8 mouse cellular contexts compared by ENCODE assay signal in the genomic region with DNA sequence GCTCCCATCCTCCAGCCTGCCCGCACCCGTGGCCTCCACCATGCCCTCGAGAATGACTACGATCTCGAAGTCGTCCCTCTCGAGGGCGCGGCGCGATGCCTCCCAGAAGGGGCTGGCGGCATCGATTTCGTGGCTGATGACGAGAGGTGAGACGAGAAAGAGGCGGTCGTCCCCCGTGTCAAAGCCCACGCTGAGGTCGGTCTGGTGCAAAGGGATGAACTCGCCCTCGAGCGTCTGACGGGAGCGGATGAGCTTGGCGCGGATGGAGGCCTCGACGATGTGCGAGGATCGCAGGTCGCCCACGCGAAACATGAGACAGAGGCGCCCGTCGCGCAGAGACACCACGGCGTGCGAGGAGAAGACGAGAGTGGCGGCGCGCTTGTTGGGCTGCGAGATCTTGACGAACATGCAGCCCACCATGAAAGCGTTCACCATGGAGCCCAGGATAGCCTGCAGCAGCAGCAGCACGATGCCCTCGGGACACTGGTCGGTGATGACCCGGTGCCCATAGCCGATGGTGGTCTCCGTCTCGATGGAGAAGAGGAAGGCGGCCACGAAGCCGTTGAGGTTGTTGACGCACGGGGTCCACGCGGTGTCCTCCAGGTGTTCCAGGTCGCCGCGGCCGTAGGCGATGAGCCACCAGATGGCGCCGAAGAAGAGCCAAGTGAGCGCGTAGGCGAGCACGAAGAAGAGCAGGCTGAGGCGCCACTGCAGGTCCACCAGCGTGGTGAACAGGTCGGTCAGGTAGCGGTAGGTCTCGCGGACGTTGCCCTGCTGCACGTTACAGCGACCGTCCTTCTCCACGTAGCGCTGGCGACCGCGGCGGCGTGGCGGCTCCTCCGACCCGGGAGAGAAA. TPM values are rescaled to one million over a fixed set of nuclear protein-coding genes. Genes with fewer than 3 reads are reported as not detected.
DNase-seq lines count a peak whose midpoint lies in the region; ATAC-seq and TF ChIP-seq lines count a peak whose summit lies in the region.

No protein-coding gene starts in this region.

- H3K4me3 ChIP-seq in heart, adult 2 months, result peak overlapping the region; percentile 41
- H3K4me3 ChIP-seq in intestine, postnatal 0 days (ENCODE audit: low read depth, low read length), result peak overlapping the region; percentile 40
- H3K4me3 ChIP-seq in liver, embryonic 13.5 days (replicated peaks), result peak overlapping the region; percentile 41
- peak overlapping the region; percentile 38 for H3K4me3 ChIP-seq in stomach, postnatal 0 days (ENCODE audit: low read depth, low read length)

- peak; percentile 61 for ATAC-seq in intestine, postnatal 0 days
- ATAC-seq in liver, embryonic 13.5 days (ENCODE audit: low read depth), result 0 out of 2 replicates have a peak, but pooled peaks have one; percentile 24
- peak; percentile 69 for ATAC-seq in stomach, postnatal 0 days (ENCODE audit: low FRiP score, low TSS enrichment)

- intact Hi-C loops in heart, adult 2 months (cut with DNase I), result no loop called here
- intact Hi-C loops in heart, postnatal 25 days (cut with DNase I), result no loop called here

- TF ChIP-seq EP300 in heart, adult 2 months (IDR thresholded peaks at IDR 0.05; ENCODE audit: insufficient read depth, low read depth, low read length), result no peak
- TF ChIP-seq EP300 in stomach, postnatal 0 days (optimal IDR thresholded peaks at IDR 0.05), result no peak

- no peaks in the 10 kb centered on the region for H3K9me3 ChIP-seq in intestine, postnatal 0 days (ENCODE audit: control insufficient read depth)
- H3K9me3 ChIP-seq in liver, embryonic 13.5 days (replicated peaks), result no peaks in the 10 kb centered on the region
- H3K9me3 ChIP-seq in stomach, postnatal 0 days (ENCODE audit: control insufficient read depth, low read length), result no peaks in the 10 kb centered on the region

- no peak for TF ChIP-seq POLR2A in heart, adult 2 months (IDR thresholded peaks at IDR 0.05; ENCODE audit: insufficient read depth, low read depth, low read length)

- H3K27me3 ChIP-seq in heart, adult 2 months (ENCODE audit: control insufficient read depth, insufficient read depth, low read length), result peaks cover 11% of the 10 kb centered on the region; the same call in 1 of the 2 replicates
- peaks cover 56% of the 10 kb centered on the region for H3K27me3 ChIP-seq in intestine, postnatal 0 days (replicated peaks; ENCODE audit: control insufficient read depth, insufficient read depth, low read length)
- peaks cover 62% of the 10 kb centered on the region for H3K27me3 ChIP-seq in liver, embryonic 13.5 days
- H3K27me3 ChIP-seq in stomach, postnatal 0 days (ENCODE audit: control insufficient read depth, insufficient read depth, low read length), result no peaks in the 10 kb centered on the region; the same call in 1 of the 2 replicates

- H3K79me2 ChIP-seq in heart, adult 2 months (replicated peaks; ENCODE audit: control insufficient read depth, insufficient read depth, low read length), result no peaks in the 10 kb centered on the region

- H3K9ac ChIP-seq in heart, adult 2 months (ENCODE audit: low read depth, low read length), result peak overlapping the region; percentile 47
- H3K9ac ChIP-seq in intestine, postnatal 0 days (ENCODE audit: low read depth, low read length), result no peak overlapping the region
- no peak overlapping the region for H3K9ac ChIP-seq in liver, embryonic 13.5 days
- H3K9ac ChIP-seq in stomach, postnatal 0 days (ENCODE audit: low read length), result 0 out of 2 replicates have a peak overlapping the region, but pooled peaks have one; percentile 4

- H3K36me3 ChIP-seq in heart, adult 2 months (ENCODE audit: control insufficient read depth, insufficient read depth, low read length), result no peaks in the 10 kb centered on the region
- no peaks in the 10 kb centered on the region for H3K36me3 ChIP-seq in intestine, postnatal 0 days (ENCODE audit: control insufficient read depth, insufficient read depth)
- no peaks in the 10 kb centered on the region for H3K36me3 ChIP-seq in liver, embryonic 13.5 days
- H3K36me3 ChIP-seq in stomach, postnatal 0 days (ENCODE audit: control insufficient read depth, insufficient read depth, low read length), result no peaks in the 10 kb centered on the region

- H3K4me2 ChIP-seq in intestine, postnatal 0 days (replicated peaks; ENCODE audit: low read depth), result peak overlapping the region; percentile 71
- peak overlapping the region; percentile 59 for H3K4me2 ChIP-seq in liver, embryonic 13.5 days
- peak overlapping the region; percentile 63 for H3K4me2 ChIP-seq in stomach, postnatal 0 days (replicated peaks; ENCODE audit: low read depth)

- WGBS in heart, adult 2 months, result 16% methylated on average over 94 of the region's 94 CpGs
- 19% methylated on average over 94 of the region's 94 CpGs for WGBS in intestine, postnatal 0 days
- WGBS in liver, embryonic 13.5 days (ENCODE audit: insufficient replicate concordance), result 16% methylated on average over 94 of the region's 94 CpGs
- 19% methylated on average over 94 of the region's 94 CpGs for WGBS in stomach, postnatal 0 days

- H3K27ac ChIP-seq in heart, adult 2 months, result no peak overlapping the region
- no peak overlapping the region for H3K27ac ChIP-seq in intestine, postnatal 0 days (ENCODE audit: low read depth, low read length)
- H3K27ac ChIP-seq in liver, embryonic 13.5 days, result no peak overlapping the region
- H3K27ac ChIP-seq in stomach, postnatal 0 days (replicated peaks), result no peak overlapping the region

- no peaks in the 10 kb centered on the region for H3K4me1 ChIP-seq in heart, adult 2 months (ENCODE audit: control insufficient read depth, insufficient read depth, low read length)
- no peaks in the 10 kb centered on the region for H3K4me1 ChIP-seq in intestine, postnatal 0 days (replicated peaks; ENCODE audit: control insufficient read depth, insufficient read depth, low read length)
- H3K4me1 ChIP-seq in liver, embryonic 13.5 days (replicated peaks), result peaks cover 5% of the 10 kb centered on the region; the same call in 1 of the 2 replicates
- no peaks in the 10 kb centered on the region for H3K4me1 ChIP-seq in stomach, postnatal 0 days (replicated peaks; ENCODE audit: control insufficient read depth, insufficient read depth)

- peak; percentile 69 to 75 for DNase-seq in heart, adult 2 months
- no peak for DNase-seq in heart, postnatal 25 days (ENCODE audit: low spot score)
- peak; percentile 88 for DNase-seq in cerebellum, adult 8-10 months
- peak; percentile 53 for DNase-seq in gastrocnemius, postnatal 10 days
- no peak for DNase-seq in liver, embryonic 13.5 days
- DNase-seq in naive thymus-derived CD4-positive, alpha-beta T cell, adult 2 months (ENCODE audit: low read depth), result peak; percentile 78
- peak; percentile 79 for DNase-seq in stomach, postnatal 0 days (ENCODE audit: low spot score)

- TF ChIP-seq CTCF in heart, adult 2 months (IDR thresholded peaks at IDR 0.05), result peak; percentile 74
- peak; percentile 87 for TF ChIP-seq CTCF in intestine, postnatal 0 days (IDR thresholded peaks at IDR 0.05; ENCODE audit: low read depth)
- peak; percentile 82 for TF ChIP-seq CTCF in stomach, postnatal 0 days (IDR thresholded peaks at IDR 0.05; ENCODE audit: low read depth)

RNA-seq across cellular contexts. Expression of a gene that starts 3.2 kb away (rescaled TPM):
- total RNA-seq in heart, adult 2 months (2021), result not detected
- 0.04 and 0.06 TPM in 2 replicates for polyA plus RNA-seq in heart, adult 2 months (2012; rRNA removed)
- under 1 TPM in 1 of 2 experiments, not detected in 1; 0.06 TPM for total RNA-seq in heart, postnatal 25 days (2021)
- under 1 TPM; 0.07 to 0.14 TPM for total RNA-seq in gastrocnemius, postnatal 10 days (2021)
- 0.05 TPM in 1 of 2 replicates, not detected in the other for polyA plus RNA-seq in intestine, postnatal 0 days (2015; fragmentation: Nextera tagmentation; extraction: Ambion mirVana)
- 0.05 TPM in 1 of 2 replicates, not detected in the other for polyA plus RNA-seq in liver, embryonic 13.5 days (2015; fragmentation: Nextera tagmentation; extraction: Ambion mirVana)
- 0.07 TPM in 2 replicates for polyA plus RNA-seq in stomach, postnatal 0 days (2015; fragmentation: Nextera tagmentation; extraction: Ambion mirVana)

RNA-seq across cellular contexts. Expression of a gene that starts 15.1 kb away (rescaled TPM):
- under 1 TPM; 0.07 to 0.08 TPM for total RNA-seq in heart, adult 2 months (2021)
- 0.26 and 0.27 TPM in 2 replicates for polyA plus RNA-seq in heart, adult 2 months (2012; rRNA removed)
- under 1 TPM; 0.10 to 0.14 TPM for total RNA-seq in heart, postnatal 25 days (2021)
- total RNA-seq in gastrocnemius, postnatal 10 days (2021), result 1 to 10 TPM in 1 of 2 experiments, under 1 TPM in 1; 0.87 to 1.2 TPM
- polyA plus RNA-seq in intestine, postnatal 0 days (2015; fragmentation: Nextera tagmentation; extraction: Ambion mirVana), result 0.16 and 0.17 TPM in 2 replicates
- 0.03 and 0.07 TPM in 2 replicates for polyA plus RNA-seq in liver, embryonic 13.5 days (2015; fragmentation: Nextera tagmentation; extraction: Ambion mirVana)
- polyA plus RNA-seq in stomach, postnatal 0 days (2015; fragmentation: Nextera tagmentation; extraction: Ambion mirVana), result 0.17 and 0.25 TPM in 2 replicates

RNA-seq across cellular contexts. Expression of a gene that starts 28.0 kb away (rescaled TPM):
- 100 to 1,000 TPM; 462 to 588 TPM for total RNA-seq in heart, adult 2 months (2021)
- polyA plus RNA-seq in heart, adult 2 months (2012; rRNA removed), result 319 and 349 TPM in 2 replicates
- 100 to 1,000 TPM; 600 to 610 TPM for total RNA-seq in heart, postnatal 25 days (2021)
- total RNA-seq in gastrocnemius, postnatal 10 days (2021), result 100 to 1,000 TPM; 695 to 761 TPM
- 1.9 and 2.8 TPM in 2 replicates for polyA plus RNA-seq in intestine, postnatal 0 days (2015; fragmentation: Nextera tagmentation; extraction: Ambion mirVana)
- 0.25 and 0.32 TPM in 2 replicates for polyA plus RNA-seq in liver, embryonic 13.5 days (2015; fragmentation: Nextera tagmentation; extraction: Ambion mirVana)
- 3.1 and 4.1 TPM in 2 replicates for polyA plus RNA-seq in stomach, postnatal 0 days (2015; fragmentation: Nextera tagmentation; extraction: Ambion mirVana)

RNA-seq across cellular contexts. Expression of a gene that starts 50.4 kb away (rescaled TPM):
- 1 to 10 TPM; 3.8 to 4.2 TPM for total RNA-seq in heart, adult 2 months (2021)
- 3.3 and 3.7 TPM in 2 replicates for polyA plus RNA-seq in heart, adult 2 months (2012; rRNA removed)
- total RNA-seq in heart, postnatal 25 days (2021), result 1 to 10 TPM; 4.4 to 4.5 TPM
- 1 to 10 TPM; 5.6 to 6.9 TPM for total RNA-seq in gastrocnemius, postnatal 10 days (2021)
- 4.3 and 4.4 TPM in 2 replicates for polyA plus RNA-seq in intestine, postnatal 0 days (2015; fragmentation: Nextera tagmentation; extraction: Ambion mirVana)
- 2.4 and 2.7 TPM in 2 replicates for polyA plus RNA-seq in liver, embryonic 13.5 days (2015; fragmentation: Nextera tagmentation; extraction: Ambion mirVana)
- 3.6 and 3.8 TPM in 2 replicates for polyA plus RNA-seq in stomach, postnatal 0 days (2015; fragmentation: Nextera tagmentation; extraction: Ambion mirVana)

Comparison
In these comparisons a context has a peak if more than half of its experiments do, and no peak if none do; other contexts are left out.
1. DNase-seq: peak in heart, adult 2 months (2 of 2), cerebellum, adult 8-10 months (single experiment), gastrocnemius, postnatal 10 days (single experiment), naive thymus-derived CD4-positive, alpha-beta T cell, adult 2 months (single experiment) and stomach, postnatal 0 days (single experiment); none in heart, postnatal 25 days (single experiment) and liver, embryonic 13.5 days (single experiment).
2. H3K9ac ChIP-seq: peak in heart, adult 2 months (single experiment) and stomach, postnatal 0 days (single experiment); none in intestine, postnatal 0 days (single experiment) and liver, embryonic 13.5 days (single experiment).
3. RNA of a gene that starts 28.0 kb away (polyA plus RNA-seq): 319 to 349 TPM in heart, adult 2 months; 3.1 to 4.1 TPM in stomach, postnatal 0 days, 1.9 to 2.8 TPM in intestine, postnatal 0 days and 0.25 to 0.32 TPM in liver, embryonic 13.5 days; every median in the first group is over 10 times any median in the second.
4. Peak in every context shown above with its lines, with median percentiles within 50 percentile points of each other: H3K4me3 ChIP-seq, CTCF ChIP-seq, ATAC-seq and H3K4me2 ChIP-seq.